Mouse (Mus musculus) E14TG2a.4 (cell line): Measurements from ENCODE around the gene 9130019O22Rik.
A peak's percentile ranks its signal among the peaks of the same experiment; 100 is the strongest.
"Not testable (repeated sequence)": the region's sequence is repeated elsewhere in the genome, so short reads cannot be mapped to it uniquely, and the experiment has no call there.

Experiments used
- H3K27me3 ChIP-seq: 2 replicates; pipeline ENCODE4 v1.6.1; 2014; ENCODE audit warnings: low read length, control low read depth; ENCODE audit not compliant: insufficient read depth
- H3K36me3 ChIP-seq: 2 replicates; pipeline ENCODE4 v1.6.1; 2014; ENCODE audit warnings: low read length, control low read depth; ENCODE audit not compliant: insufficient read depth
- H3K4me1 ChIP-seq: replicated peaks from 2 replicates; pipeline ENCODE4 v1.6.1; 2014; ENCODE audit warnings: low read depth, low read length, control low read depth
- H3K4me3 ChIP-seq: replicated peaks from 2 replicates; pipeline ENCODE4 v1.5.1; 2014; ENCODE audit warnings: mild to moderate bottlenecking, low read length
- H3K9me3 ChIP-seq: 2 replicates; pipeline ENCODE4 v1.6.1; 2014; ENCODE audit warnings: low read length, control low read depth
- CTCF ChIP-seq: conservative IDR thresholded peaks from 2 replicates; pipeline ENCODE4 v1.5.1; 2014; ENCODE audit warnings: low read length
- NANOG ChIP-seq: IDR thresholded peaks from 2 replicates; pipeline ENCODE4 v1.6.1; 2014; ENCODE audit warnings: borderline replicate concordance, low read length, mixed read lengths
- POU5F1 ChIP-seq: IDR thresholded peaks from 2 replicates; pipeline ENCODE4 v1.6.1; 2014; ENCODE audit warnings: low read length, borderline replicate concordance

9130019O22Rik gene

GRCm38 (mm10) chr7:127406002-127406987 lies 19.3 kb upstream of the 9130019O22Rik start, which contains the start of gene Zfp764:
Zfp764 (minus strand) TSS chr7:127406822.
- Histone ChIP-seq H3K4me3 (peak within 1 kb of the TSS; percentile 82), H3K4me1 (peaks cover 23% of the 10 kb centered on the region), H3K27me3 (peaks cover 15% of the 10 kb centered on the region)
- peak; percentile 67 for TF ChIP-seq CTCF
- not testable (repeated sequence) for H3K36me3 ChIP-seq, H3K9me3 ChIP-seq

DNA sequence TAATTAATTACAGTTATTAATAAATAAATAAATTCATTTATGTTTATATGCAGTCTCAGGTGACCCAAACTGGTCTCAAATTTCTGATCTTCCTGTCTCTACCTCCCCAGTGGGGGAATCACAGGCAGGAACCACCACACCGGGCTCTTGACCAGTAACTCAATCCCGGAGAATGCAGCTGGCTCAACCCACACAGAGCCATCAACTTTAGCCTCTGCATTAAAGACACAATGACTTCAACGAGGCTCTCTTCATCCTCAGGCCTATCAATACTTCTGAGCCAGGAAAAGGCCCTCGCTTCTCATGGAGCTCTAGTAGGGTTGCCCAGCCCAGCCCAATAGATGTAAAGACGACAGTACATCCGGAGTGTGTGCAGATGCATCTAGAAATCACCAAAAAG lies 17.1 kb upstream of the 9130019O22Rik start:
- H3K9me3 ChIP-seq, H3K4me3 ChIP-seq, H3K36me3 ChIP-seq: not testable (repeated sequence)
- H3K4me1 ChIP-seq: peaks cover 20% of the 10 kb centered on the region
- peaks cover 15% of the 10 kb centered on the region for H3K27me3 ChIP-seq

GRCm38 (mm10) chr7:127402980-127403379 lies 16.0 kb upstream of the 9130019O22Rik start:
- H3K27me3 ChIP-seq: peaks cover 15% of the 10 kb centered on the region
- TF ChIP-seq POU5F1 (no peak), CTCF (peak; percentile 53), NANOG (no peak)
- H3K4me3 ChIP-seq: no peak overlapping the region
- peaks cover 22% of the 10 kb centered on the region for H3K4me1 ChIP-seq
- H3K36me3 ChIP-seq: no peaks in the 10 kb centered on the region
- H3K9me3 ChIP-seq: no peaks in the 10 kb centered on the region

DNA sequence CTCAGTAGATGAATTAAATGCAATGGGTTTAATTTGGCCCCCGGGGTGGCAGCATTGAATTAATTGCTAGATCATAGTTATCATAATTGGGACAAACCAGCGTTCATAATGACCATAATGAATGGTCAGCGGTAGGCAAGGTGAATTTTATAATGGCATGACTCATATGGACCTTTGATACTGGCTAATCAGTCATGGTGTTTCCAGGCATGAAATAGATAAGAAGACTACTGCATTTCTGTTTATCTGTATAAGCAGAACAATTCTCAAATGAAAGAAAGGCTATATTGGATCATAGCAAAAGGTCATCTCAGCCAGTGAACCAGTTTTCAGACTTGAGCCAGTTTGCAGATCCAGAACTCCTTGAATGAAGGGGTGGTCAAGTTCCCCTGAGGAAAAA lies 13.4 kb upstream of the 9130019O22Rik start:
- TF ChIP-seq POU5F1: no peak
- TF ChIP-seq CTCF: no peak
- no peak for TF ChIP-seq NANOG
- H3K36me3 ChIP-seq: no peaks in the 10 kb centered on the region
- H3K27me3 ChIP-seq: peaks cover 5% of the 10 kb centered on the region
- peaks cover 21% of the 10 kb centered on the region for H3K4me1 ChIP-seq
- no peak overlapping the region for H3K4me3 ChIP-seq
- H3K9me3 ChIP-seq: no peaks in the 10 kb centered on the region

DNA sequence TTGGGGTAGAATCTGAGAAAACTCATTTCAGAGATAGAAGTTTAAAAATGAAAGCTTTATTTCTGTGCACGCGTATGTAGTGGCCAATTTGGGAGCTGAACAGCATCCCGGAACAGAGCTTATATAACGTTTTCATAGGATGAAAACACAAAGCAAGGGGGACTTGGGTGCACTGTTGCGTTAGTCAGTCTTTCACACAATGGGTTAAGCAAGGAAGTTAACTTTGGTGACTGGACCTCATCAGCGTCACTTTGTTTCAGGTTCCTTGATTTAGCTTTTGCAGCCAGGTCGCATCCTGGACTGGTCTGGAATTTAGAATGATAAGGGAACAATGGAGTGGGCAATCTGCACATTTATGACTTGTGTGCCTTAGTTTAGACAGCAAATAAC lies 7.0 kb upstream of the 9130019O22Rik start:
- TF ChIP-seq POU5F1 (no peak), NANOG (no peak), CTCF (no peak)
- Histone ChIP-seq H3K27me3 (peaks cover 8% of the 10 kb centered on the region), H3K36me3 (peaks cover 16% of the 10 kb centered on the region), H3K9me3 (no peaks in the 10 kb centered on the region), H3K4me3 (peak overlapping the region; percentile 75), H3K4me1 (peaks cover 44% of the 10 kb centered on the region)

DNA sequence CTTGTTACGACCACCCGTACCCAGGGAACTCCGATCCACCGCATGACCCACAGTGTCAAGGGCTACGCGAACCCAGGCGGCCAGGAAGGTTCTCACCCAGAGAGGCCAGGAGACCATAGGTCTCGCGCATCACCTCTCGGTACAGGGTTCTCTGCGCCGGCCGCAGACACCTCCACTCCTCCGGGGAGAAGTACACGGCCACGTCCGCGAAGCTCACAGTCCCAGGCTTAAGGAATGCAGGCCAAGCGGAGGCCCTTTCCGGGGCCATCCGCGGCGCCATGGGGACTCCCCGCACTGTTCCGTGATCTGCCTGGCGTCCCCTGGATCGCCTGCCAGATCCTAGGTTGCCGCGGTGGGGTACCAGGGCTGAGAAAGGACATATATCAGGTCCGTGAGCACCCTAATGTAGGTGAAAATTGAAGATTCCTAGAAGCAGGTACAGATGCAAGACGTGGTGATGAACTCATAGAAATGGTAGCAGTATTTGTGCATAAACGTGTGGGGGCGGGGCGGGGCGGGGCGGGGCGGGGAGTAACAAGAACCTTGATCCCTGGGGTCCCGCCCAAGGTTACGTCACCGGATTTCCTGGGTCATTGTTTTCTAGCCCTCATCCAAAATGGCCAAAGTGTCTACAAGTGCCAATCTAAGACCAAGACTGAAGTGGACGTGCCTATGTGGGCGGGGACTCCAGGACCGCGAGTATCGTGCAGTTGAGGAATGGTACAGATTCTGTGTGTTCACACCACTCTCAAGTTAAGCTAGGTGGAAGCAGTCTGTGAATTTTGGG lies 6.4 kb upstream of the 9130019O22Rik start, which contains the start of gene E430018J23Rik:
TSS of gene E430018J23Rik (minus strand) at position 473 of the 787 bp plus-strand sequence.
- Histone ChIP-seq H3K27me3 (peaks cover 10% of the 10 kb centered on the region), H3K36me3 (peaks cover 16% of the 10 kb centered on the region), H3K4me1 (peaks cover 44% of the 10 kb centered on the region), H3K9me3 (no peaks in the 10 kb centered on the region), H3K4me3 (peak within 1 kb of the TSS; percentile 89)
- TF ChIP-seq NANOG: no peak
- no peak for TF ChIP-seq POU5F1
- TF ChIP-seq CTCF: no peak

GRCm38 (mm10) chr7:127392251-127392824 lies 5.4 kb upstream of the 9130019O22Rik start:
- TF ChIP-seq POU5F1 (no peak), CTCF (no peak), NANOG (no peak)
- H3K36me3 ChIP-seq: peaks cover 16% of the 10 kb centered on the region
- no peaks in the 10 kb centered on the region for H3K9me3 ChIP-seq
- H3K4me3 ChIP-seq: peak overlapping the region; percentile 89
- H3K4me1 ChIP-seq: peaks cover 36% of the 10 kb centered on the region
- peaks cover 10% of the 10 kb centered on the region for H3K27me3 ChIP-seq

- TF ChIP-seq NANOG: no peak
- no peak for TF ChIP-seq POU5F1
- no peak for TF ChIP-seq CTCF
- Histone ChIP-seq H3K4me1 (peaks cover 28% of the 10 kb centered on the region), H3K27me3 (peaks cover 10% of the 10 kb centered on the region), H3K9me3 (no peaks in the 10 kb centered on the region), H3K36me3 (peaks cover 16% of the 10 kb centered on the region), H3K4me3 (peak overlapping the region; percentile 89)
Measured at GRCm38 (mm10) chr7:127391538-127391937, 4.6 kb upstream of the 9130019O22Rik start.
